Mouse (Mus musculus) frontal cortex, adult (tissue): ENCODE results near the gene Tmem129.
A peak's percentile ranks its signal among the peaks of the same experiment; 100 is the strongest.

ENCODE experiments used
- ATAC-seq: cut with Nextera tagmentation; 2 replicates; pipeline ENCODE4 v1.9.2; 2017; ENCODE audit warnings: mild to moderate bottlenecking, moderate library complexity, mixed read lengths; ENCODE audit not compliant: low TSS enrichment

Gene Tmem129

GRCm38 (mm10) chr5:33687142-33687541 is 28.9 kb upstream of the Tmem129 start:
- no peak for ATAC-seq

- ATAC-seq, result no peak
These were observed 26.7 kb upstream of the Tmem129 start for GRCm38 (mm10) chr5:33684932-33685331.

- peak; percentile 55; the same call in 1 of the 2 replicates for ATAC-seq
These were observed 25.9 kb upstream of the Tmem129 start for GRCm38 (mm10) chr5:33683897-33684652.

GRCm38 (mm10) chr5:33682963-33683362 is 24.7 kb upstream of the Tmem129 start:
- ATAC-seq, result no peak

- ATAC-seq, result no peak
These were observed 23.6 kb upstream of the Tmem129 start for GRCm38 (mm10) chr5:33681611-33682388.

- ATAC-seq, result no peak
These were observed 22.8 kb upstream of the Tmem129 start for GRCm38 (mm10) chr5:33681044-33681443.

- no peak for ATAC-seq
These were observed 20.0 kb upstream of the Tmem129 start for GRCm38 (mm10) chr5:33678244-33678643.

DNA sequence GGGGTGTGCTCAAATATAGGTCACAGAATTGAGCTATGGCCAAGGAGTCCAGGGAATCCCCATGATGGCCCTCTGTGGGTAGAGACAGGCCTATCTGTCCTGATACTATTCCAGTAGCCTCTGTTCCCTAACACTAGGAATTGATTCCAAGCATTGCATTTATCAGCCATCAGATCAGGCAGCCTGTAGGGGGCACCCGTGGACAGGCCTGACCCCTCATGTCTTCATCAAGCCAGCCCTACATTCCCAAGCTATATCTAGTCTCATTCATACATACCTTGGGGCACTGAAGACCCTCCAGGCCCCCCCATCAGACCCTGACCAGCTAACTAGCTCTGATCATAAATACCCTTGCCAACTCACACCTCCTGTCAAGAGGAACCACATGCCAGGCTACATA is 17.7 kb upstream of the Tmem129 start:
- peak; percentile 70; the same call in 1 of the 2 replicates for ATAC-seq

- peak; percentile 76 for ATAC-seq
These were observed 16.2 kb upstream of the Tmem129 start for GRCm38 (mm10) chr5:33674439-33674838.

- no peak for ATAC-seq
These were observed 13.4 kb upstream of the Tmem129 start for GRCm38 (mm10) chr5:33671659-33672058.

DNA sequence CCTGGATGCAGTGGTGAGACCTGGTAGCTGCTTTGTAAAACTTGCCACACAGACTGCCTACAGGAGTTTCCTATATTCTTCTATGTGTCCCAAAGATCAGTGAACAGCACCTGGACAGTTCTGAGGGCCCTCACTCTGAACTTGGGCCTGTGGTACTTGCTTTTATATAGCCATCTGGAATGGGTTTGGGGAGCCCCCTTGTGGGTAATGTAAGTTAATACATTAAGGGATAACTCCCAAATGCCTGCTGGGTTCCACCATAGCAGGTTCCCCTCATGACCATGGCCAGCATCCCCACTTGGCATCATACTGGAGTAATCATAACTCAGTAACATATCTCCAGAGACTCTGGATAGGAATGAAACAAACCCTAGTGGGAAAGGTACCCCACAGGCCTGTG is 10.0 kb upstream of the Tmem129 start:
- ATAC-seq, result peak; percentile 69

DNA sequence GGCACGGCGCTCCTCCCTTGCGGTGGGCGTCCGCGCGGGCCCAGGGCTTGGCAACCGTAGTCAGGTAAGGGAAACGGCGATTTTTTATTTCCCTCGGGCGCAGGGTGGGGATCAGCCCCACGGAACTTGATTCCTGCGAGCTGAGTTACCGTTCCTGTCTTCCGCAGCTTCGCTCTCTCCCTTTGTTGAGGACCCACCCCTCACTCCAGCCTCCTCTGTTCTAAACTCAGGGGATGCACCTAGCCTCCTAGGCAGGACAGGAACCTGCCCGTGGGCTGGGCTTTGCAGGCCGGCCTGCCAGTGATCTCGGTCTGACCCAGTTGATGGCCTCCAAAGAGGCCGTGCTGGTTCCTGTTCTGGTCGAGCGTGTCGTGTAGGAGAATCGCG is 441 bp upstream of the Tmem129 start:
- ATAC-seq, result no peak

DNA sequence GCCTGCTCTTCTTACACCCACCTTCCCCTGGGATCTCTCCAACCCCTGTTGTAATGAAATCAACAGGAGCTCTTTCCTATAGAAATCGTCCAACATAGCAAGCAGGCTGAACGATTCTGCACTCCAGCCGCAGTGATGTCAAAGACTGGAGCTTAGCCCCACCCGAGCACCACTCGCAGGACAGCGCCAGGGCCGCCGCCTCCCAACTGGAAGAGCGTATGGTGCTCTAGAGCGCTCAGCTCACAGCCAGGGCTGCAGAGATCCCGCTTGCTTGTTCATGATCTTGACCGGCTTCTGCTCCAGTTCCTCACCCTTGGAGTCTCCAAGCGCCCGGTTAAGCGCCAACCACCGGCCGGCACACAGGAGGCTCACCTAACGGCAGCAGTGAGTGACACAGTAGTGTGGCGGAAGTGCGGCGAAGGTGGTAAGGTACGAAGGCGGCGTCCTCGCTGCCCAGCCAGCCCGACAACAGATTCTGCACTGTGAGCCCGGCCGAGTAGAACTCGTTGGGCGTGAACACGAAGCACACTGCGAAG is 897 bp downstream of the Tmem129 start:
- peak; percentile 46 for ATAC-seq

DNA sequence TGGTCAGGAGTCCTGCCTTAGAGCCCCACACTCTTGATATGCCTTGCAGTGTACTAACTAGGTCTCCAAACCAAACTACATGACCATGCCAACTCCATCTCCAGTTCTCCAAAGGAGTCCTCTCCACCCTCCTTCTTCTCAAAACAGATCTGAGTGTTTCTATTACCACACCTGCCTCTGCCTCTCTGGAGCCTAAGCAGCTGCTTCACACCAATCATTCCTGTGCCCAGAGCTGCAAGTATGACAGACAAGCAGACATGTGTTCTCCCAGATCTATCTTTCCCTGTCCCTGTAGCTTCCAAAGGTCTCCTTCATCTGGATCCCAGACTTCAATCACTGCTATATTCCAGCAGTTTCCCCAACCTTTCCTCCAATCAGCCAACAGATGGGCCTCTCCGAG is 1.5 kb downstream of the Tmem129 start:
- ATAC-seq, result no peak

DNA sequence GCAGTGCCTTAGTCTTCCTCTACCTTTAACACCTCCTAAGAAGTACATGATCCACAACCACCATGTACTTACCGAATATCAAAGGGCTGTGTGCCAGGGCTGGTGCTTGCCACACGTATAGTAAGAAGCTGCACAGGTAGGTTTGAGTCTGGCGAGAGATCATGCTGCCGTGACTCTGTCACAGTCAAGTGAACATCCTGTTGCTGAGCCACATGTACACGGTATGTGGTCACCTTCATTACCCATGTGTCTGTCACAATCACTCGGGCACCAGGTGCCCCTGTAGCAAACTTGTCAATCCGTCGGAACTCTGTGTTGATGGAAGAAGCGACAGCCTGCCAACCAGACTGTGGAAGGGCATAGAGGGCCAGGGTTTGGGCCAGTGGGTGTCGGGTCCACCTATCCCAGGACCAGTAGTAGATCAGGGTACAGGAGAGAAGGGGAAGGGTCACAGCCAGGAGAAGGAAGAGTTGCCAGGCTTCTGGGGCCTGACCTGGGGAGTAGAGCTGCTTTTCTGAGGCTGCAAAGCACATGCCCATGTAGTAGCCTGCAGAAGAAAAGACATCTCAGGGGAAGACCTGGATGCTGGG is 2.9 kb downstream of the Tmem129 start:
- no peak for ATAC-seq

DNA sequence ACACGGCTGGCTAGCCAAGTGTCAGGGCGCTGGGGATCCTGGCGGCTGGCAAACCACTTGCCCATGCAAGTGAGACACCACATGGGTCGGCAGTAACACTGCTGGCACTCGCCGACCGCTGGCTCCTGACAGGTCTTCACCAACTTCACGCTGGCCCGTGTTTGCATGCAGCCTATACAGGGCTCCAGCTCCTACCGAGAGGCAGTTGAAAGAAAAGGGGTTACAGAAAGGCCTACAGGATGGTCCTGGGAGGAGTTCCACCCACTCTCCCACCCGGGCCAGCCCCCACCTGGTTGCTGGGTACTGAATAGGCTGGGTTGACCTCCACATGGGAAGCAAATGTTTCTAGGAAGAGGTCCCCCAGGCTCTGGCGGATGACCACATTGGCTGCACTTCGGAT is 3.8 kb downstream of the Tmem129 start:
- no peak for ATAC-seq

- peak; percentile 3; the same call in 1 of the 2 replicates for ATAC-seq
These were observed 5.4 kb downstream of the Tmem129 start for GRCm38 (mm10) chr5:33652783-33653173.

GRCm38 (mm10) chr5:33651921-33652782 is 6.1 kb downstream of the Tmem129 start, which contains the start of gene Slbp:
Gene Slbp, minus strand, starts transcription at chr5:33652574.
- ATAC-seq, result peak; percentile 93

DNA sequence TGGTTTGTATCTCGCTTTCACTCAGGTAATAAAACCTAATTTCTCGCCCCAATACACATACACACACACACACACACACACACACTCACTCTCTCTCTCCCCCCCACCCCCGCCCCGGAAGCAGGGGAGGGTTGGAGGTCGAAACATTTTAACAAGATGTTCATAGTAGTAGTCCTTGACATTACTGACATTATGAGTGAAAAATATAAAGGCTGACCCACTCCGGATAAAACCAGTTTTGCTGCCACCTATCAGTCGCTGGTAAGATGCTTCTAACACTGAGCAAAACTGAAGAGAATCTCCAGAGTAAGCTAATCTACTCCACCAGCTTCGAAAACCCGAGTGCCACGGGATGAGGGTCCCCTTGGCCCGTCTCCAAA is 6.7 kb downstream of the Tmem129 start:
- no peak for ATAC-seq

GRCm38 (mm10) chr5:33651017-33651416 is 7.2 kb downstream of the Tmem129 start:
- ATAC-seq, result no peak

- peak; percentile 69; the same call in 1 of the 2 replicates for ATAC-seq
These were observed 17.6 kb downstream of the Tmem129 start for GRCm38 (mm10) chr5:33640652-33641051.
